Mouse (Mus musculus) spleen, adult 2 months (tissue): ENCODE results near the gene Pdlim7.

Source experiments
- CTCF ChIP-seq: fragments of 200-500 bp; IDR thresholded peaks from 2 replicates; pipeline ENCODE4 v1.5.1; 2011; ENCODE audit warnings: mild to moderate bottlenecking, inconsistent platforms; ENCODE audit not compliant: insufficient read depth, insufficient read length, insufficient replicate concordance; ENCODE audit errors: extremely low read depth
- POLR2A ChIP-seq: fragments of 200-500 bp; IDR thresholded peaks from 2 replicates; pipeline ENCODE4 v1.6.1; 2011; ENCODE audit warnings: low read depth, low read length, inconsistent platforms

DNA sequence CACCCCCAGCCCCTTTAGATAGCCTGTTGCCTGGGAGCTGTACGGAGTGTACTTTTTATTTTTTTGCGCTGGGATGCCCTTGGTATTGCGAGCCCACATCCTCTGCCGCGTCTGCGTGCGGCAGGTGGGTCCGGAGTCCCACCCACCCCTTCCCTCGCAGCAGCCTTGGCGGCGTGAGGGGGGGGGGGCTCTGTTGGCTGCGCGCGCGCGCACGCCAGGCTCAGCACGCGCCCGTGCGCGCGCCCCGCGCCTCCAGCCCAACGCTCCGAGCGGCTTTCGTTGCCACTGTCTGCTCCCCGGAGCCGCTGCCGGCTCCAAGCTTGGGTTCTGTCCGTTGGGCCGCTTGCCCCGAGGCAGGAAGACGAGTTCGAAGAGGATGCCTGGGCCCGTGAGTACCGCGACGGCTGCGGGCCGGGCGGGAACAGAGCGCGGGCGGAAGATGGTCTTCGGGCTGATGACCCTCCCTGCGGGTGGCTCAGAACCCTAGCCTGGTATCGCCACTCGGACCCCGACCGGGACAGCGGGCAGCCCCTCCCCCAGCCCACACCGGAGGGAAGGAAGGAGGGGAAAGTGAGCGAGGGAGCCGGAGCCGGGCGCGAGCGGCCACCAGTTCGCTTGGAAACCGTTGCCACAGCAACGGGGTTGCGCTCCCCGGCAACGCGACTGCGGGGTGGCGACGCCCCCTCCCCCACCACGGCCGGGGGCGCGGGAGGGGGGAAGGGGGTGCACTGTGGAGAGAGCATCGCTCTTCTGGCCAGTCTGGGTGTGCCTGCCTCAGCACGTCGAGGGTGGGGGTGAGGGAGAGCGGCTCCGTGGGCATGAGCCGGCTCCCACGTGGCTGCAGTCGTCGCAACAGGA lies 49.2 kb downstream of the Pdlim7 start, which contains the start of gene Prr7:
- no peak for TF ChIP-seq CTCF
- no peak for TF ChIP-seq POLR2A
